Mouse (Mus musculus): Measurements from ENCODE around the gene Ehbp1. TPM values are rescaled to one million over a fixed set of nuclear protein-coding genes. Genes with fewer than 3 reads are reported as not detected.

The Ehbp1 gene
- total and polyA plus RNA-seq, 2 experiments from 2014 or later: 12.0 to 45.6 TPM

DNA sequence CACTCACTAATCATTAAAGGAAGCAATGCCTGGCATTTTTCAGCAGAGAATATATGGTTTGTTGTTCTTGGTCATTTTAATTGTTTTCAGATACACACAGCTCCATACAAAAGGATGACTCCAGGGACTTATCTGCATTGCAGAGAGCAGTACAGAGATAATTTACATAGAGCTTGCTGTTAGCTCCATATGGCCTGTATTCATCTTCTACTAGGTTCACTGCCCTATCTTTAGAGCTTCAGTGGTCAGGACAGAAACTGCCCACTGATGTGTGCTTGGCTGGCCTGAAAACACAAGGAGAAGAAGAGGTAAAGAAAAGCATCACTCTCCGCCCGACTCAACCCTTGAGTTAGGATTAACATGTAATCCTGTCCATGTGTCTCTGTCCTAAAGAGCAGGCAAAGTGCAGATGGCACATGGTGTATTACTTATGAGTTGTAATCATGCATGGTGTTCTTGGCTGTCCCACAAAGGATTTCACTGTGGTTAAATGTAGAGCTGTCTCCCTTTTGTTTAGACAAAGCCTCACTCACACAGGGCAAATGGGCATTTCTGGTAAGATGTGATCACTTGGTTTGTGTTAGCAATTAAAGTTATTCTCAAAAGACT is 14.7 kb downstream of the Ehbp1 start:
- DNase-seq (no peak), ATAC-seq (peak; percentile 32; the same call in 1 of the 2 replicates)
- no peak for TF ChIP-seq CTCF (IDR thresholded peaks at IDR 0.05; ENCODE audit: low read depth)
- Histone ChIP-seq H3K27me3 (ENCODE audit: insufficient read depth, low read length) (no peaks in the 10 kb centered on the region), H3K36me3 (ENCODE audit: insufficient read depth) (no peaks in the 10 kb centered on the region), H3K9ac (no peak overlapping the region), H3K4me1 (ENCODE audit: insufficient read depth) (no peaks in the 10 kb centered on the region), H3K4me3 (ENCODE audit: low read depth, low read length) (no peak overlapping the region), H3K4me2 (ENCODE audit: low read depth) (no peak overlapping the region), H3K9me3 (ENCODE audit: low read length) (no peaks in the 10 kb centered on the region), H3K27ac (ENCODE audit: low read depth, low read length) (no peak overlapping the region)
- WGBS: 58% methylated on average over 2 of the region's 2 CpGs

DNA sequence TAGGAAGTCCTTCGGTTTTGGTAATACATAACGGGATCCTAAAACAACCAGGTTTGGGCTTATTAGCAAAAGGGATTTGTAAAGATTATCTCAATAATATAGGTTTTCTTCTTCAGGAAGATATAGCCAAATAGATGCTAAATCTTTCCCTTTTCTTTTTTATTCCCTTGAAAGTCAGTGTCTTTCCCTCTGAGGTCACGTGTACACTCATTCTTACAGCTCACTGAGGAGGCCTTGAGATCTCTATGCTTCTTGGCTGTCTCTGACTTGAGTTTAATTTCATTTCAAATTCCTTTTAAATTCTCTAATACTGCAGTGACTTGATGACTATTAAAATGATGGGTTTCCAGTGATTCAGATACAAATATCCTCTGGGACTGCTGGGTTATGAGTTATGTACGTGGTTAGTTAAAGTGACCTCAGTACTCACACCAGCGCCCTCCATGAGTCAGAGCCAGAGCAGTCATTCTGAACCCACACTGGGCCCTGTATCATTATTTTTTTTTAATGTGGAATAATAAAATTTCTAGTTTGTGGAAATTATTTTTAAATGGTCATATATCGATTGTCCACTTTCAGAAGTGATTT is 24.2 kb downstream of the Ehbp1 start:
- Histone ChIP-seq H3K9ac (no peak overlapping the region), H3K36me3 (ENCODE audit: insufficient read depth) (no peaks in the 10 kb centered on the region), H3K4me1 (ENCODE audit: insufficient read depth) (no peaks in the 10 kb centered on the region), H3K9me3 (ENCODE audit: low read length) (no peaks in the 10 kb centered on the region), H3K27ac (ENCODE audit: low read depth, low read length) (no peak overlapping the region), H3K27me3 (ENCODE audit: insufficient read depth, low read length) (no peaks in the 10 kb centered on the region), H3K4me2 (ENCODE audit: low read depth) (no peak overlapping the region), H3K4me3 (ENCODE audit: low read depth, low read length) (no peak overlapping the region)
- no peak for DNase-seq
- TF ChIP-seq CTCF (IDR thresholded peaks at IDR 0.05; ENCODE audit: low read depth): no peak
- ATAC-seq: no peak
- 90% methylated on average over 6 of the region's 6 CpGs for WGBS

DNA sequence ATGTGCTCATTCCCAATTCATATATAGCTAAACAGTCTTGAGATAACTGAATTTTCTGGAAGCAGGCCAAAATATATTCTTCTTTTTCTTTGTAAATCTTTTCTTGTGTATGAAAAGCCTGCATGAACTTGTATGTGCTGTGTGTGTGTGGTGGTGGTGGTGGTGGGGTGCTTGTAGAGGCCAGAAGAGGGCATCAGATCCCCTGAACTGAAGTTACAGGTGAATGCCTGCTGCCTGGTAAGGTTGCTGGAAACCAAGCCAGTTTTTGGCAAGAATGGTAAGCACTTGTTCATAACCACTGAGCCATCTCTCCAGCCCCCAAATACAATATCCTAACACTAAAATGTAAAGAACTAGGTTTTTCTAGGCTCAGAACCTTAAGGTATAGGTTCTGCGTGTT is 26.3 kb downstream of the Ehbp1 start:
- no peaks in the 10 kb centered on the region for H3K4me1 ChIP-seq (ENCODE audit: insufficient read depth)
- H3K27me3 ChIP-seq (ENCODE audit: insufficient read depth, low read length): no peaks in the 10 kb centered on the region
- no peak overlapping the region for H3K9ac ChIP-seq
- ATAC-seq (no peak), DNase-seq (no peak)
- H3K36me3 ChIP-seq (ENCODE audit: insufficient read depth): no peaks in the 10 kb centered on the region
- WGBS: 89% methylated on average over 1 of the region's 1 CpGs
- H3K4me2 ChIP-seq (ENCODE audit: low read depth): no peak overlapping the region
- H3K4me3 ChIP-seq (ENCODE audit: low read depth, low read length): no peak overlapping the region
- H3K27ac ChIP-seq (ENCODE audit: low read depth, low read length): no peak overlapping the region
- no peak for TF ChIP-seq CTCF (IDR thresholded peaks at IDR 0.05; ENCODE audit: low read depth)
- H3K9me3 ChIP-seq (ENCODE audit: low read length): no peaks in the 10 kb centered on the region

DNA sequence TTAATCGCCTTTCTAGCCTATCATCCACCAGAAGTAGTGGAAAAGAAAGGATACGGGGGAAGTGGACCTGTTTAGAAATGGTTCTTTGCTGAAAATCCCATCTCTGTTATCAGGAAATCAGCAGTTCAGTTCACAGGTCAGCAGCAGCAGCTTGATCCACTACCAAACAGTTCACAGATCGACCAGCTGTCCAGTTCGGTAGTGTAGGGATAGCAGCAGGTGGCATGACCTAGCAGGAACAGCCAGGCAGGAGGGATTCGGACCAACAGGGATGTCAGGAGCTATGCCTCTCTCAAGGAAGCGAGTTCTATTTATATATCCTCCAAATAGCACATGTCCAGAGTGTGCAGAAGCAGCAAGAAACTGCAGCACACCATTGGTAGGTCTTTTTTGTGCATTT is 40.9 kb downstream of the Ehbp1 start:
- Histone ChIP-seq H3K4me1 (ENCODE audit: insufficient read depth) (no peaks in the 10 kb centered on the region), H3K4me2 (ENCODE audit: low read depth) (no peak overlapping the region), H3K9ac (no peak overlapping the region), H3K36me3 (ENCODE audit: insufficient read depth) (no peaks in the 10 kb centered on the region), H3K9me3 (ENCODE audit: low read length) (no peaks in the 10 kb centered on the region), H3K27ac (ENCODE audit: low read depth, low read length) (no peak overlapping the region), H3K27me3 (ENCODE audit: insufficient read depth, low read length) (no peaks in the 10 kb centered on the region), H3K4me3 (ENCODE audit: low read depth, low read length) (no peak overlapping the region)
- TF ChIP-seq CTCF (IDR thresholded peaks at IDR 0.05; ENCODE audit: low read depth): no peak
- ATAC-seq: no peak
- DNase-seq: no peak
- WGBS: 72% methylated on average over 6 of the region's 6 CpGs

DNA sequence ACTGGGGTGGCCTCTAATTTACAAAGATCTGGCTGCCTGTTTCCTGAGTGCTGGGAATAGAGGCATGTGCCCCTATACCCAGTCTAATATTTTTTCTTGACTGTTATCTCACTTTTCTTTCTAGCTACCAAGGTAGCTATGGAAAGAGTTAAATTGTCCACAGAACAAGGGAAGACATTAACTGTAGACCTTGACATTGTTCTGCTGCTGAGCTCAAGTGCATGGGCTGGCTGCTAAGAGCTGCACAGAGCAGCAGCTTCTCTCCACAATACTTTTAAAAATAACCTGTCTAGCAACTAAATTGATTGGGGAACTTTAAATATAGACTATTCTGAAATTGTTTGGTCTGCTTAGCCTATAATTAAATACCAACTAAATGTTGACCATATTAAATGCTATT is 52.9 kb downstream of the Ehbp1 start:
- Histone ChIP-seq H3K27ac (ENCODE audit: low read depth, low read length) (no peak overlapping the region), H3K36me3 (ENCODE audit: insufficient read depth) (no peaks in the 10 kb centered on the region), H3K4me2 (ENCODE audit: low read depth) (no peak overlapping the region), H3K27me3 (ENCODE audit: insufficient read depth, low read length) (no peaks in the 10 kb centered on the region), H3K4me1 (ENCODE audit: insufficient read depth) (peaks cover 21% of the 10 kb centered on the region), H3K4me3 (ENCODE audit: low read depth, low read length) (no peak overlapping the region), H3K9ac (no peak overlapping the region), H3K9me3 (ENCODE audit: low read length) (no peaks in the 10 kb centered on the region)
- no peak for TF ChIP-seq CTCF (IDR thresholded peaks at IDR 0.05; ENCODE audit: low read depth)
- DNase-seq (no peak), ATAC-seq (no peak)

DNA sequence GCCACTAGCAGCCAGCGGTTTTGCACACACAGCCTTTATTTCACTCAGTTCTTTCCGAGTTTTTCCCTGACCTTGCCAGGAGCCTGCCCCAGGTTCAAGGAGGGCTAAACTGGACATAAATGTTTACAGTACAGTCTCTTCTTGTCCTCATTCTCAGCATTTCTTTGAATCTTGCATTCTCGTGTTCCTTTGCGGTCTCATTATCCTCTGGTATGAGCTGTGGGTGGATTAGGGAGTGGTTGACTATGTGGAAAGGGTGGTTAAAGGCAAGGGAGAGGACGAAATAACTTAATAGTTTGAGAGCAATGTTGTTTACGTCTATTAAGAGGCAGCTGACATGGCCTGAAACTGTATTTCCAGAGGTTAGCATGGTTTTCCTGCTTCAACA is 54.6 kb downstream of the Ehbp1 start:
- TF ChIP-seq CTCF (IDR thresholded peaks at IDR 0.05; ENCODE audit: low read depth): no peak
- Histone ChIP-seq H3K9ac (peak overlapping the region; percentile 60), H3K9me3 (ENCODE audit: low read length) (no peaks in the 10 kb centered on the region), H3K4me1 (ENCODE audit: insufficient read depth) (peaks cover 22% of the 10 kb centered on the region), H3K4me3 (ENCODE audit: low read depth, low read length) (peak overlapping the region; percentile 84), H3K27me3 (ENCODE audit: insufficient read depth, low read length) (no peaks in the 10 kb centered on the region), H3K27ac (ENCODE audit: low read depth, low read length) (peak overlapping the region; percentile 81), H3K36me3 (ENCODE audit: insufficient read depth) (no peaks in the 10 kb centered on the region), H3K4me2 (ENCODE audit: low read depth) (peak overlapping the region; percentile 87)
- ATAC-seq (no peak), DNase-seq (no peak)
- 2% methylated on average over 6 of the region's 6 CpGs for WGBS

DNA sequence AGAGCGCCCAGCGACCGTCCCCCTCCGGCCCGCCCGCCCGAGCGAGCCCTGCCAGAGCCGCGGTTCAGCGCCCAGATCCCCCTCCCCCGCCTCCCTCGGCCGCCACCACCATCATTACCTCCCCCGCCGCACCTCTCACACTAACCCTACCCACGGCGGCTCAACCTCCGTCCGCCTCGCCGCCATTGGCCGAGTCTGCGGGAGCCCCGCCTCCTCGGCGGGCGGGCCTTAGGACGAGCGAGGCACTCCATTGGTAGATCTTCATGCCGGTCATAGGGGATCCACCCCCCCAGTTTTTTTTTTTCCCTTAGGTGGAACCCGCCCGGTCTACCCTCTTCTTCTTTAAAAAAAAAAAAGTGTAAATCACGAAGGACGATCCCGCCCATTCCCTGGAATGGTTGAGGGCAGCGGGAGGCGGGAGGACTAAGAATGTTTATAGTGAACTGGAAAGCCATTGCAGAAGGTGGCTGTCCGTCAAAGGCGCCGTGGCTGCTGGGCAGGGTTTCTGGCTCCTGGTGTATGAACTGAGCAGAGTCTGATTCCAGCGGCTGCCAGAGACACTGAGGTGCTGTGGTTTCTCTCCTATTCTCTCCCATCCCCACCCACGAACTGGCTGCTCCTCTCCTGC is 55.1 kb downstream of the Ehbp1 start:
- peak; percentile 99 for DNase-seq
- no peak for TF ChIP-seq CTCF (IDR thresholded peaks at IDR 0.05; ENCODE audit: low read depth)
- ATAC-seq: peak; percentile 99
- H3K27ac ChIP-seq (ENCODE audit: low read depth, low read length): peak overlapping the region; percentile 93
- WGBS: under 1% methylated on average over 33 of the region's 43 CpGs
- peaks cover 5% of the 10 kb centered on the region for H3K36me3 ChIP-seq (ENCODE audit: insufficient read depth)
- peak overlapping the region; percentile 87 for H3K4me2 ChIP-seq (ENCODE audit: low read depth)
- H3K4me3 ChIP-seq (ENCODE audit: low read depth, low read length): peak overlapping the region; percentile 84
- peak overlapping the region; percentile 80 for H3K9ac ChIP-seq
- H3K27me3 ChIP-seq (ENCODE audit: insufficient read depth, low read length): no peaks in the 10 kb centered on the region
- H3K9me3 ChIP-seq (ENCODE audit: low read length): no peaks in the 10 kb centered on the region
- H3K4me1 ChIP-seq (ENCODE audit: insufficient read depth): peaks cover 22% of the 10 kb centered on the region

Data from forebrain, postnatal 0 days (tissue).